Mouse (Mus musculus) megakaryocyte-erythroid progenitor cell, adult 5-6 weeks (primary cell): ENCODE results near the gene Wdr25. TPM values are rescaled to one million over a fixed set of nuclear protein-coding genes. Genes with fewer than 3 reads are reported as not detected.

ENCODE experiments used
- ATAC-seq: replicated peaks from 2 replicates; pipeline ENCODE4 v1.8.0; 2016; ENCODE audit warnings: mild to moderate bottlenecking, inconsistent platforms; ENCODE audit not compliant: severe bottlenecking, poor library complexity, low FRiP score, low TSS enrichment
- total RNA-seq, 2 experiments: library from RNA; stranded (forward) in 1 of 2; stranded (reverse) in 1 of 2; fragments of 200-1000, 215-1000 nt in 1 of 2; fragments of >200 nt in 1 of 2; fragmentation: Nextera tagmentation in 1 of 2; gene quantifications; 2 replicates each; pipeline ENCODE4 v1.2.3; 2014 to 2017

Gene Wdr25
- total RNA-seq, 2 experiments from 2014 or later, result 3.0 to 9.4 TPM

- ATAC-seq, result peak; percentile 97
Observed at GRCm38 (mm10) chr12:108893715-108894431, 442 bp downstream of the Wdr25 start, which contains the start of gene Wars. Gene Wars, minus strand, starts transcription at chr12:108894174.

- no peak for ATAC-seq
Observed at GRCm38 (mm10) chr12:108894432-108894816, 993 bp downstream of the Wdr25 start.

- peak; percentile 69 for ATAC-seq
Observed at GRCm38 (mm10) chr12:108896006-108896405, 2.6 kb downstream of the Wdr25 start.

GRCm38 (mm10) chr12:108901346-108901745 is 7.9 kb downstream of the Wdr25 start:
- ATAC-seq, result peak; percentile 36

GRCm38 (mm10) chr12:108902940-108903339 is 9.5 kb downstream of the Wdr25 start:
- ATAC-seq, result peak; percentile 90

GRCm38 (mm10) chr12:108903600-108904275 is 10.3 kb downstream of the Wdr25 start:
- ATAC-seq, result 0 out of 2 replicates have a peak, but pooled peaks have one; percentile 24

GRCm38 (mm10) chr12:108904276-108904653 is 10.8 kb downstream of the Wdr25 start:
- ATAC-seq, result no peak

GRCm38 (mm10) chr12:108905620-108906302 is 12.3 kb downstream of the Wdr25 start:
- no peak for ATAC-seq

- ATAC-seq, result no peak
Observed at GRCm38 (mm10) chr12:108906398-108906797, 13.0 kb downstream of the Wdr25 start.

GRCm38 (mm10) chr12:108909846-108910433 is 16.5 kb downstream of the Wdr25 start:
- ATAC-seq, result no peak

GRCm38 (mm10) chr12:108912442-108912841 is 19.0 kb downstream of the Wdr25 start:
- ATAC-seq, result no peak

- ATAC-seq, result no peak
Observed at GRCm38 (mm10) chr12:108914198-108914597, 20.8 kb downstream of the Wdr25 start.

GRCm38 (mm10) chr12:108914709-108915340 is 21.4 kb downstream of the Wdr25 start:
- ATAC-seq, result no peak

GRCm38 (mm10) chr12:108915893-108916292 is 22.5 kb downstream of the Wdr25 start:
- ATAC-seq, result no peak

GRCm38 (mm10) chr12:108916447-108917042 is 23.1 kb downstream of the Wdr25 start:
- ATAC-seq, result no peak

GRCm38 (mm10) chr12:108917509-108917908 is 24.1 kb downstream of the Wdr25 start:
- ATAC-seq, result no peak

- no peak for ATAC-seq
Observed at GRCm38 (mm10) chr12:108918753-108919152, 25.3 kb downstream of the Wdr25 start.

GRCm38 (mm10) chr12:108926606-108927111 is 33.2 kb downstream of the Wdr25 start:
- no peak for ATAC-seq

GRCm38 (mm10) chr12:108928249-108928648 is 34.8 kb downstream of the Wdr25 start:
- no peak for ATAC-seq
